Mouse (Mus musculus): ENCODE data around the gene Gm7029.

DNA sequence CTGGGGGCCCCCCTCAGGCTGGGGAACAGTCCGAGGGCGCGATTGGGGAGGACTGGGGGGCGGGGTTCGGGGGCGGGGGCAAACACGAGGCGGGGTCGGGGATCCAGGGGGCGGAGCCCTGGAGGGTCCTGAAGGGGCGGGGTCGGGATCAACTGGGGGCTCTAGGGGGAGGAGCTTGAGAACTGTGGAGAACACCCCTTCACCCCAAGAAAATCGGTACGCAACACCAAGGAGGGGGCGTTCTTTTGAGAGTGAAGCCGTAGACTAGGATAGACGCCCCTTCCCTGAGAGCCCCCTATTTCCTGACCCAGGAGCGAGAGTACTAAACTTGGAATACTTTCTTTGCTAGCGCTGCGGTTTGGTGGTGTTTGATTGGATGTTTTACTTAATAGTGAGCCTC, 42.7 kb downstream of the Gm7029 start:
- TF ChIP-seq POLR2A (IDR thresholded peaks at IDR 0.05; ENCODE audit: control insufficient read depth, extremely low read depth, insufficient read depth, low read length, poor library complexity) (no peak), CTCF (IDR thresholded peaks at IDR 0.05; ENCODE audit: borderline replicate concordance, control insufficient read depth, extremely low read depth, insufficient read depth, low read length, poor library complexity) (0 out of 2 replicates have a peak, but pooled peaks have one; percentile 1)

All from thymus, adult 2 months (tissue).